Mouse (Mus musculus) olfactory bulb, adult 2 months (tissue): ENCODE results near the gene 2310057N15Rik.

Experiments
- CTCF ChIP-seq: fragments of 200-500 bp; IDR thresholded peaks from 2 replicates; pipeline ENCODE4 v1.5.1; 2012; ENCODE audit warnings: low read depth, mild to moderate bottlenecking, low read length, moderate library complexity; ENCODE audit not compliant: insufficient read depth
- POLR2A ChIP-seq: fragments of 200-500 bp; IDR thresholded peaks from 2 replicates; pipeline ENCODE4 v1.6.1; 2012; ENCODE audit warnings: mild to moderate bottlenecking, low read depth, low read length, moderate library complexity; ENCODE audit not compliant: insufficient read depth

DNA sequence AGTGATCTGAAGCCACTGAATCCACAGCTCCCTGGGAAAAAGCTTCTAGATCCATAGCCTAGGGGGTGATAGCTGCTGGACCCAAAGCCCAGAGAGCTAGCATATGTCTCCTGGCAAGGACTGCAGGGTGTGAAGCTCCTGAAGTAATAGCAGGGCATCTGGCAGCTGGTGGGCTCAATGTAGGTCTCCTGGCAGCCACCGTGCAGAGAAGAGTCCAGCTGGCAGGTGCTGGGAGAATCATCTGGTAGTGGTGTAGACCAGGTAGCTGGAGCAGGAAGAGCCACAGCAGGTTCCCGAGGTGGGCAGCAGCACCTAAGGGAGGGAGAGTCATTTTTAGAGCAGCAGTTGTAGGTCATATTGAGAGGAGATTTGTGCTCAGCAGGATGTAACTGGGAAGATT lies 37.8 kb upstream of the 2310057N15Rik start, which contains the start of gene Gm20741:
- TF ChIP-seq CTCF, result no peak
- TF ChIP-seq POLR2A, result no peak
